Mouse (Mus musculus): Measurements from ENCODE around the gene Fgfr2. TPM values are rescaled to one million over a fixed set of nuclear protein-coding genes. Genes with fewer than 3 reads are reported as not detected.
"Not testable (repeated sequence)": the region's sequence is repeated elsewhere in the genome, so short reads cannot be mapped to it uniquely, and the experiment has no call there.

The Fgfr2 gene
- polyA plus RNA-seq, 1 experiment = 114 TPM

DNA sequence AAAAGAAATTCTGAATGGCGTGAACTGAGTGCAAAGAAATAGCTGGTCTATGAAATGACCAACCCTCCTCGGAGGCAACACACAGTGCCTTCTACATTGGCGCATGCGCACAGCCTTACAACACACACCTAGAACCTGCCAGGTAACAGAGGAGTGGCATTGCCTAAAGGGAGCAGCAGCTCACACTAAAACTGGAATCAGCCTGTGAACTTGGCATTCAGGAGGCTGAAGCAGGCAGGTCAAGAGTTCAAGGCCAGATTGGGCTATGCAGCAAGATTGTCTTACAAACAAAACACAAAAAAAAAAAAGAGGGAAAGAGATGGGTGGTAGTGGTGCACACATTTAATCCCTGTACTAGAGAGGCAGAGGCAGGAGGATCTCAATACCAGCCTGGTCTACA, 13.7 kb downstream of the Fgfr2 start:
- 91% methylated on average over 4 of the region's 4 CpGs for WGBS
- H3K4me3 ChIP-seq (replicated peaks; ENCODE audit: extremely low read depth, low read depth, low read length) = no peak overlapping the region
- H3K4me1 ChIP-seq (ENCODE audit: control insufficient read depth, insufficient read depth, low read length) = peaks cover 17% of the 10 kb centered on the region
- TF ChIP-seq CTCF (IDR thresholded peaks at IDR 0.05; ENCODE audit: insufficient read depth, low read length) (no peak), POLR2A (IDR thresholded peaks at IDR 0.05; ENCODE audit: borderline replicate concordance, extremely low read depth, low read depth, low read length) (no peak)
- DNase-seq = no peak

DNA sequence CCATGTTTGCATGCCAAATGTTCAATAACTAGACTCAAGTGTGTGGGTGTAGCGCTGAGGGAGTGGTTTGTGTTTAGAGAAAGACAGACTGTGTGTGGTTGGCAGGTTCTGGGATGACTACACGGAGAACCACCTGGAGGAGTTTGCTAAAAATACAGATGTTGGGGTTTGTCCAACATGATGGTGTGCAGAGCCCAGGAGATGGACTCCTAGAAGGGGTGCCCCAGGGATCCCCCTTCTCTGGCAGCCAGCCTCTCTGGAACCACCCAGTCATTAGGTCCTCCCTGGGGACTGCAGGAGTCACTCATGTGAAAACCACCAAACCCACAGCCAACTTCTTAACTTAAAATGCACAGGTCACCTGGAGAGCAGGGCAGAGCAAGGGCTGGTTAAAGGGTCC, 14.5 kb downstream of the Fgfr2 start:
- Histone ChIP-seq H3K4me1 (ENCODE audit: control insufficient read depth, insufficient read depth, low read length) (peaks cover 13% of the 10 kb centered on the region), H3K4me3 (replicated peaks; ENCODE audit: extremely low read depth, low read depth, low read length) (no peak overlapping the region)
- DNase-seq = no peak
- WGBS = 60% methylated on average over 2 of the region's 2 CpGs
- TF ChIP-seq POLR2A (IDR thresholded peaks at IDR 0.05; ENCODE audit: borderline replicate concordance, extremely low read depth, low read depth, low read length) (no peak), CTCF (IDR thresholded peaks at IDR 0.05; ENCODE audit: insufficient read depth, low read length) (no peak)

DNA sequence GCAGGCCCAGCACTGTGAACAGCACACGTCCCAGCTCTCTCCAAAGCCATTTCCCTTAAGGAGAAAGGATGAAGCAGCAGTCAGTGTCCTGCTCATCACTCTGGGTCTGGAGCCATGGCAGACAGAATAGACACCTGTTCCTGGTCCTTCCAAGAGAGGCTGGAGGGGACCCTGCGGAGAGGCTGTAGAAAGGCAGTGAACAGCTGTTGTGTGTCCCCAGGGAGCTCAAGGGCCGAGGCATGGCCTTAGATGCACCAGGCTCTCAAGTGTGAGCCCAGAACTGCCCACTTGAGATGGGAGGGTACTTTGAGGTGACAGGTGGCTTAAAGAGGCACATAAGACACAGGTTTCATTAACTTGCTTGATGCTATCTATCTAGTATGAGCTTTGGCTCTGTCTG, 20.6 kb downstream of the Fgfr2 start:
- TF ChIP-seq POLR2A (IDR thresholded peaks at IDR 0.05; ENCODE audit: borderline replicate concordance, extremely low read depth, low read depth, low read length) = no peak
- no peak for TF ChIP-seq CTCF (IDR thresholded peaks at IDR 0.05; ENCODE audit: insufficient read depth, low read length)
- Histone ChIP-seq H3K4me1 (ENCODE audit: control insufficient read depth, insufficient read depth, low read length) (peaks cover 19% of the 10 kb centered on the region), H3K4me3 (replicated peaks; ENCODE audit: extremely low read depth, low read depth, low read length) (no peak overlapping the region)
- 49% methylated on average over 3 of the region's 3 CpGs for WGBS
- no peak for DNase-seq

DNA sequence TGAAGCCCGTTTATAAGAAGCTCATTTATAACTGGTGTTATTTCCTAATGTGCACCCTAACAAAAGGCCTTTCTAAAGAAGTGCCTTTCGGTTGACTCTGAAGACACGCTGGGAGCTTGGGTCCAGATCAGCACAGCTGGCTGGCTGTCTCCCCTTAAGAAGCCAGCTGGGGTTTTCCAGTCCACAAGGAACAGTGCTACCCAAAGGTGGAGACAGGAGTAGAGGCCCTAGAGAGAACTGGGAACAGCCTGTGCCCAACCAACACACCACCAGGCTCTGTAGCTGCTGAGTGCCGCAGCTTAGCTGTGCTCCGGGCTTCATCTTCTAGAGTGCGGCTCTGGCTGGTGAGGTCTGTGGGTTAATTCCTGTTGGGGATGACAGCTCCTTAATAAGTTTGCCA, 22.1 kb downstream of the Fgfr2 start:
- TF ChIP-seq CTCF (IDR thresholded peaks at IDR 0.05; ENCODE audit: insufficient read depth, low read length) = no peak
- TF ChIP-seq POLR2A (IDR thresholded peaks at IDR 0.05; ENCODE audit: borderline replicate concordance, extremely low read depth, low read depth, low read length) = no peak
- 68% methylated on average over 6 of the region's 6 CpGs for WGBS
- no peak overlapping the region for H3K4me3 ChIP-seq (replicated peaks; ENCODE audit: extremely low read depth, low read depth, low read length)
- H3K4me1 ChIP-seq (ENCODE audit: control insufficient read depth, insufficient read depth, low read length) = peaks cover 19% of the 10 kb centered on the region
- no peak for DNase-seq

DNA sequence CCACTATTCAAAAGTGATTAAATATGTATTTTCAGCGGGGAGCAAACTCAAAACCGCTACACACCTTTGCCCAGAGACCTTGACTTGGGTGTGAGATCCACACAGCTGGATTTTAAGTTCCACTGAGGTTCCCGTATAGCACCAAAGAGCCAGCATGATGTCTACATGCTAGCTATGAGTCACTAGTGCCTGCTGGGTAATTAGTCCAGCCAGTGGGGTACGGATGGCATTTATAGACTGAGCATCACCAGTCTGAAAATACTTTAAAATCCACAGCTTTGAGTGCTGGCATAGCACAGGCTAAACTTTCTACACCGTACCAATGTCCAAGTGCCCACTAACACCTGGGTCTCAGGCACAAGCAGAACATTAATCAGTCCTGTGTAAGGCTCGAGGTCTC, 23.0 kb downstream of the Fgfr2 start:
- whole genome bisulfite sequencing = 71% methylated on average over 6 of the region's 6 CpGs
- H3K4me3 ChIP-seq (replicated peaks; ENCODE audit: extremely low read depth, low read depth, low read length) = no peak overlapping the region
- DNase-seq = no peak
- H3K4me1 ChIP-seq (ENCODE audit: control insufficient read depth, insufficient read depth, low read length) = peaks cover 19% of the 10 kb centered on the region
- TF ChIP-seq CTCF (IDR thresholded peaks at IDR 0.05; ENCODE audit: insufficient read depth, low read length) = no peak
- TF ChIP-seq POLR2A (IDR thresholded peaks at IDR 0.05; ENCODE audit: borderline replicate concordance, extremely low read depth, low read depth, low read length) = no peak

DNA sequence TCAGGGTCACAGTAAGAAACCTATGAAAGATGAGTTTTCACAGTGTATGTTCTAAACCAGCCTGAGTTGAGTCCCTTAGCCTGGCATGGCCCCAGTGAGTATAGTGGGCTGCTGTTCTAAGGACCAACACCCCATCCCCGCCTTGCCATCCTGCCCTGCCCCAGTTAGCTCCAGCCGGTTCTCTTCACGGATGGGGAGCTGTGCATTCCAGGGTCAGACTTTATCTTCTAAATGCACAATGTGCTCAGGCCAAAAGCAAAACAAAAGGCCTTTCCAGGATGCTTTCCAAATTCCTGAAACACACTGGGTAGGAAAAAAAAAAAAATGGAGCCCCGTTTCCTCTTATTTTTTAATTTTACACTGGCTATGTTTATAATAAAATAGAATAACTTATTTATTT, 23.9 kb downstream of the Fgfr2 start:
- TF ChIP-seq POLR2A (IDR thresholded peaks at IDR 0.05; ENCODE audit: borderline replicate concordance, extremely low read depth, low read depth, low read length) (no peak), CTCF (IDR thresholded peaks at IDR 0.05; ENCODE audit: insufficient read depth, low read length) (no peak)
- Histone ChIP-seq H3K4me1 (ENCODE audit: control insufficient read depth, insufficient read depth, low read length) (peaks cover 19% of the 10 kb centered on the region), H3K4me3 (replicated peaks; ENCODE audit: extremely low read depth, low read depth, low read length) (no peak overlapping the region)
- 16% methylated on average over 4 of the region's 4 CpGs for WGBS
- no peak for DNase-seq

DNA sequence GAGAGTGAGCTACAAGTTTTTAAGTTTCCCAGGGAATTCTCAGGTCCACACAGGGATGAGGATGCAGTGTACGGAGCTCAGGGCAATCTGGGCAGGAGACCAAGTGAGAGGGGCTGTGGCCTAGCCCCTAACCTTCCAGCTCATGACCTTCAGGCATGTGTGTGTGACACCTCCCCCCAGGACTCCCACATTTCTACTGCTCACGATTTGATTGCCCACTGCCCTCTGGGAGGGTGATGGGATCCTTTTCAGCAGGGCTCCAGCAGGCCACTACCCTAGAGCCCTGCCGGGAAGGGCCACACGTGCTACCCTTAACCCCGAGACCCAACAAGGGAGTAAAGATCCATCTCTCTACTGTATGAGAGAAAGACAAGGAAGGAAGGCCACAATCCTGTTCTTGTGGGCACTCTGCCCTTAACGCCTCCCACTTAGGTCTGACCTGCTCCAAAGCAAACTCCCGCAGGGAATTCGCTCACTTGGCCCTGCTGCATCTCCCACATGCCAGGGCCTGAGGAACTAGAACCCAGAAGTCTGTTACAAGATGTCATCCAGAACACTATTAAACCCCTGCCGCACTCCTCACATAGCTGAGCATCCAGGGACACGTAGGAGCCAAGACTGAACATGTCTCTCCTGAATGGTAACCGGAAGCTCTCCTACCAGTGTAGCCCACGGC, 24.9 kb downstream of the Fgfr2 start:
- no peak for DNase-seq
- Histone ChIP-seq H3K4me3 (replicated peaks; ENCODE audit: extremely low read depth, low read depth, low read length) (no peak overlapping the region), H3K4me1 (ENCODE audit: control insufficient read depth, insufficient read depth, low read length) (peaks cover 19% of the 10 kb centered on the region)
- TF ChIP-seq CTCF (IDR thresholded peaks at IDR 0.05; ENCODE audit: insufficient read depth, low read length) = no peak
- 49% methylated on average over 12 of the region's 12 CpGs for WGBS

DNA sequence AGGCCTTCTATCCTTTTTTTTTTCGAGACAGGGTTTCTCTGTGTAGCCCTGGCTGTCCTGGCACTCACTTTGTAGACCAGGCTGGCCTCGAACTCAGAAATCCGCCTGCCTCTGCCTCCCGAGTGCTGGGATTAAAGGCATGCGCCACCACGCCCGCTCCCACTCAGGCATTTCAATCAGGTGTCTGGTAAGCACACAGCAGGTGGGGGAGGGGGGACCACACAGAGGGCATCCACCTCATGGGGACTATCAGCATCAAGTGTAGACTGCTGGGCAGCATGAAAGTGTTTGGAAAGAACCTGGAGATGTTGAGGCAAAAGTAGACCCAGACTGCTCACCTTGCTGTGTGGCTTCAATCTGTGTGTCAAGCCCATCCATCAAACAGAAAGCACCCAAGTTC, 27.5 kb downstream of the Fgfr2 start:
- not testable (repeated sequence) for DNase-seq; H3K4me3 ChIP-seq (replicated peaks; ENCODE audit: extremely low read depth, low read depth, low read length)
- WGBS = 89% methylated on average over 7 of the region's 7 CpGs
- H3K4me1 ChIP-seq (ENCODE audit: control insufficient read depth, insufficient read depth, low read length) = peaks cover 15% of the 10 kb centered on the region

DNA sequence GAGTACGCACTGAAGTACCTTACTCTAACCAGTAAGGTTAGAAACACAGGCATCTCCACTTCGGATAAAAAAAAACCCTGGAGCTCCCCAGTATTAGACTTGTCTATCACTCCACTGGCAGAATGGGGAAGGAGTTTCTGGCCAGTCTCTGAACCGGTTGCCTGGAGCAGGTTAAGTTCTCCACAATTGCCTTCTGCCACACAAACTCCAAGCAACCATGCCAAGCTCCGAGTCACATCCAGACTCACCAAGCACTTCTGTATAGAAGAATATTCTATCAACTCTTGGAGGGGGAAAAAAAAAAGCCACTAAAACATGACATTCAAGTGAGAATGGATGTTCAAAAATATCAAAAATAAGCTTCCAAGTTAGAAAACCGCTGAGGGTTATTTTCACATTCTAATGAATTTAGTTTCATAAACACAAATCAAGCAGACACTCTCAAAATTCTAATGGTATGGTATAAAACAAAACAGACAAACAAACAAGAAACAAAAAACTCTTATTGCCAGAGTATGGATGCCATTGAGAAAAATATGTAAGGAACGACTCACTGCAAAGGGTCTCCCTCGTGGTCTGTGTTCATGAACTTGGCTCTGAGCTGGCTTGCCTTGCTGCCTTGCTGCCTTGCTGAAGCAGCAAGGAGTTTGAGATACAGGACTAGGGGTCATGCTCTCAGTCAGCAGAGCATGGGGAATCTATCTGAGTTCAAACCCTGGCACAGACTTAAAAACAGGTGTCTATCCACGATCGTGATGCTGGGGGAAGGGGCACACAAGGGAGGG, 28.2 kb downstream of the Fgfr2 start:
- Histone ChIP-seq H3K4me3 (replicated peaks; ENCODE audit: extremely low read depth, low read depth, low read length) (no peak overlapping the region), H3K4me1 (ENCODE audit: control insufficient read depth, insufficient read depth, low read length) (peaks cover 17% of the 10 kb centered on the region)
- TF ChIP-seq POLR2A (IDR thresholded peaks at IDR 0.05; ENCODE audit: borderline replicate concordance, extremely low read depth, low read depth, low read length) (no peak), CTCF (IDR thresholded peaks at IDR 0.05; ENCODE audit: insufficient read depth, low read length) (no peak)
- DNase-seq = no peak
- 65% methylated on average over 9 of the region's 9 CpGs for WGBS

DNA sequence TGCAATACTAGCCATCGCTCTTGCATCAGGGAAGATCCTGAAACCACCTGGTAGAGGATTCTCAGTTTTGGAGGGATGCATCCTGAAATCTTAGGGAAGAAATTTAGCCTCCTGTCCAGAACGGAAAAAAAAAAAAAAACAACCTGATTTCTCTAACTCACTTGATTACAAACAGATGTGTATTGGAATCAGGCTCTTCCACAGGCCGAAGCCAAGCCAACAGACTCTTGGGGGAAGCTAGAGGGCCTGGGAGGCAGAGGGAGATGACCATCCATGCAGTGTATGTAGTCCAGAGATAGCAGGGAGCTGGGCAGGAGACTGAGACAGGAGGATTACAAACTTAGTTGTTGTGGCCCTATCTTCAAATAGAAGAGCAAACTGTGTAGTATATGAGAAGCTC, 29.0 kb downstream of the Fgfr2 start:
- WGBS = 66% methylated on average over 3 of the region's 3 CpGs
- DNase-seq = no peak
- peaks cover 16% of the 10 kb centered on the region for H3K4me1 ChIP-seq (ENCODE audit: control insufficient read depth, insufficient read depth, low read length)
- no peak overlapping the region for H3K4me3 ChIP-seq (replicated peaks; ENCODE audit: extremely low read depth, low read depth, low read length)
- TF ChIP-seq POLR2A (IDR thresholded peaks at IDR 0.05; ENCODE audit: borderline replicate concordance, extremely low read depth, low read depth, low read length) = no peak
- no peak for TF ChIP-seq CTCF (IDR thresholded peaks at IDR 0.05; ENCODE audit: insufficient read depth, low read length)
